Mouse (Mus musculus): ENCODE measurements around the gene Lmo2.

Lmo2 gene

GRCm38 (mm10) chr2:103957649-103958546, at the start of gene Lmo2:
Gene Lmo2 (plus strand): TSS chr2:103957986.
- DNase-seq (ENCODE audit: low read depth, low spot score): no peak

- DNase-seq (ENCODE audit: low read depth, low spot score): peak; percentile 31
Observed at GRCm38 (mm10) chr2:103910601-103911000, 47.2 kb upstream of the Lmo2 start.

GRCm38 (mm10) chr2:103912481-103913251, 45.1 kb upstream of the Lmo2 start:
- DNase-seq (ENCODE audit: low read depth, low spot score): peak; percentile 47

GRCm38 (mm10) chr2:103913252-103913650, 44.5 kb upstream of the Lmo2 start:
- no peak for DNase-seq (ENCODE audit: low read depth, low spot score)

- no peak for DNase-seq (ENCODE audit: low read depth, low spot score)
Observed at GRCm38 (mm10) chr2:103916069-103916468, 41.7 kb upstream of the Lmo2 start.

- DNase-seq (ENCODE audit: low read depth, low spot score): no peak
Observed at GRCm38 (mm10) chr2:103917375-103917774, 40.4 kb upstream of the Lmo2 start.

- no peak for DNase-seq (ENCODE audit: low read depth, low spot score)
Observed at GRCm38 (mm10) chr2:103918375-103918774, 39.4 kb upstream of the Lmo2 start.

- DNase-seq (ENCODE audit: low read depth, low spot score): no peak
Observed at GRCm38 (mm10) chr2:103919488-103919887, 38.3 kb upstream of the Lmo2 start.

GRCm38 (mm10) chr2:103926586-103927113, 31.1 kb upstream of the Lmo2 start:
- DNase-seq (ENCODE audit: low read depth, low spot score): no peak

GRCm38 (mm10) chr2:103927610-103928145, 30.1 kb upstream of the Lmo2 start:
- DNase-seq (ENCODE audit: low read depth, low spot score): peak; percentile 17

- no peak for DNase-seq (ENCODE audit: low read depth, low spot score)
Observed at GRCm38 (mm10) chr2:103930306-103931019, 27.3 kb upstream of the Lmo2 start.

- DNase-seq (ENCODE audit: low read depth, low spot score): no peak
Observed at GRCm38 (mm10) chr2:103931511-103931911, 26.3 kb upstream of the Lmo2 start.

GRCm38 (mm10) chr2:103932025-103932424, 25.8 kb upstream of the Lmo2 start:
- DNase-seq (ENCODE audit: low read depth, low spot score): no peak

GRCm38 (mm10) chr2:103932480-103932879, 25.3 kb upstream of the Lmo2 start:
- DNase-seq (ENCODE audit: low read depth, low spot score): no peak

GRCm38 (mm10) chr2:103934270-103934669, 23.5 kb upstream of the Lmo2 start:
- DNase-seq (ENCODE audit: low read depth, low spot score): no peak

- no peak for DNase-seq (ENCODE audit: low read depth, low spot score)
Observed at GRCm38 (mm10) chr2:103934670-103935069, 23.1 kb upstream of the Lmo2 start.

- no peak for DNase-seq (ENCODE audit: low read depth, low spot score)
Observed at GRCm38 (mm10) chr2:103935691-103936435, 21.9 kb upstream of the Lmo2 start.

- DNase-seq (ENCODE audit: low read depth, low spot score): no peak
Observed at GRCm38 (mm10) chr2:103936666-103937065, 21.1 kb upstream of the Lmo2 start.

- no peak for DNase-seq (ENCODE audit: low read depth, low spot score)
Observed at GRCm38 (mm10) chr2:103937670-103938069, 20.1 kb upstream of the Lmo2 start.

- no peak for DNase-seq (ENCODE audit: low read depth, low spot score)
Observed at GRCm38 (mm10) chr2:103938573-103938972, 19.2 kb upstream of the Lmo2 start.

- DNase-seq (ENCODE audit: low read depth, low spot score): no peak
Observed at GRCm38 (mm10) chr2:103939003-103939402, 18.8 kb upstream of the Lmo2 start.

Measured in brain, adult 2 months (tissue).